Mouse (Mus musculus): ENCODE measurements around the gene Vmn2r8.

DNA sequence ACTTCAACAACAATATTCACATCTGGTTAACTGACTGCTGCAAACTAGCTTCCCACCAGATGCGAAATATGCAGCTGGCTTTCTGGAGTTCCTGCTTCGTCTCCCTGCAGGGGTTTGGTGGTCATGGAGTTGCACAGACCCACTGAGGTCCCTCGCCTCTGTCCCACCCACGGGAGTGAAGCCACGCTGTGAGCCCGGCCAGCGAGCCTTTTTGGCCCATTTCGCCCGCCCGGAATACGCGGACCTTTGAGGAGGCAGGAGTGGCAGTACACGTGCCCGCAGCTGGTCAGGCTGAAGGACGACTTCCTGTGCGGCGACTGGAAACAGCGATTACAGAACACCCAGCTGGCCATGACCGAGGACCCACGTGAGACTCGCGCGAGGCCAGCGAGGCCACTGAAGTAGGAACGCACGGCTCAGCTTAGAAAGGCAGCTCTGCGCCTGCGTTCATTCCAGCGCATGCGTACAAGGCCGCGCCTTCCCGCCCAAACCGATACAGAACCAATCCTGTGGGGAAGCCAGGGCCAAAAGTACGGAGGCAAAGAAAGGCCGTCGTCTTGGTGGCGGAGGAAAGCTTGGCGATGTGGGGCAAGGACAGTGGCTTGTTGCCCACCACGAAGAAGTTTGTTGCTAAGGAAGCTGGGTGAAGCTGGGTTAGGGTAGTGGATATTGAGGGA, 33.9 kb downstream of the Vmn2r8 start, which contains the start of gene Rnf212:
- no peak for TF ChIP-seq CTCF (IDR thresholded peaks at IDR 0.05; ENCODE audit: control insufficient read depth, insufficient read depth, insufficient replicate concordance, low read depth, low read length)
- peak; percentile 94 for TF ChIP-seq POLR2A (IDR thresholded peaks at IDR 0.05; ENCODE audit: control insufficient read depth, low read depth, low read length)
